Mouse (Mus musculus): ENCODE data around the gene Epn1. TPM values are rescaled to one million over a fixed set of nuclear protein-coding genes. Genes with fewer than 3 reads are reported as not detected.

Gene Epn1
- total and polyA plus RNA-seq, 3 experiments: 41.9 to 101 (median 72.9) TPM

- Histone ChIP-seq H3K4me2 (ENCODE audit: insufficient read depth, low read depth, poor library complexity, severe bottlenecking) (peak overlapping the region; percentile 95), H3K27me3 (replicated peaks) (no peaks in the 10 kb centered on the region), H3K9me3 (replicated peaks; ENCODE audit: low read length) (no peaks in the 10 kb centered on the region), H3K9ac (ENCODE audit: insufficient read depth, low read depth) (peak overlapping the region; percentile 61), H3K79me2 (replicated peaks; ENCODE audit: control insufficient read depth, extremely low read depth, insufficient read depth, poor library complexity, severe bottlenecking) (peaks cover 70% of the 10 kb centered on the region), H3K36me3 (replicated peaks in 1 of 2; ENCODE audit: control insufficient read depth in 1 of 2, insufficient read depth in 1 of 2, low read length in 1 of 2) (peaks cover 32 to 53% of the 10 kb centered on the region in 2 experiments), H3K4me1 (ENCODE audit: control insufficient read depth in 1 of 2, insufficient read depth in 2 of 2) (peaks cover 12 to 55% of the 10 kb centered on the region in 2 experiments), H3K27ac (ENCODE audit: insufficient read depth, low read depth) (peak overlapping the region; percentile 99), H3K4me3 (replicated peaks in 1 of 3; ENCODE audit: low read depth in 2 of 3, low read length in 2 of 3, poor library complexity in 1 of 3) (peak overlapping the region; percentile 54 to 68 (median 64))
- TF ChIP-seq CHD1 (IDR thresholded peaks at IDR 0.05; ENCODE audit: low read depth, low read length) (no peak), USF1 (IDR thresholded peaks at IDR 0.05; ENCODE audit: low read depth, low read length) (no peak), ELF1 (IDR thresholded peaks at IDR 0.05; ENCODE audit: low read depth, low read length) (peak; percentile 69), CTCF (conservative IDR thresholded peaks at IDR 0.05 in 1 of 2, IDR thresholded peaks at IDR 0.05 in 1 of 2; ENCODE audit: low read depth in 2 of 2, low read length in 2 of 2) (no peak), USF2 (conservative IDR thresholded peaks at IDR 0.05; ENCODE audit: low read depth, low read length) (no peak), MAFK (IDR thresholded peaks at IDR 0.05; ENCODE audit: insufficient replicate concordance, low read length) (peak; percentile 53; the same call in 1 of the 2 replicates), JUN (IDR thresholded peaks at IDR 0.05; ENCODE audit: insufficient read depth, low read depth, low read length) (peak; percentile 69), TCF12 (IDR thresholded peaks at IDR 0.05; ENCODE audit: low read depth, low read length) (peak; percentile 76), TBP (conservative IDR thresholded peaks at IDR 0.05; ENCODE audit: low read depth, low read length) (peak; percentile 72), RCOR1 (conservative IDR thresholded peaks at IDR 0.05; ENCODE audit: low read depth, low read length) (peak; percentile 62; the same call in 1 of the 2 replicates), MAZ (IDR thresholded peaks at IDR 0.05; ENCODE audit: low read depth, low read length) (0 out of 2 replicates have a peak, but pooled peaks have one; percentile 59), RAD21 (IDR thresholded peaks at IDR 0.05; ENCODE audit: low read depth, low read length) (no peak), BHLHE40 (IDR thresholded peaks at IDR 0.05; ENCODE audit: low read depth, low read length) (peak; percentile 62), GABPA (IDR thresholded peaks at IDR 0.05; ENCODE audit: insufficient replicate concordance, low read depth, low read length) (no peak), POLR2AphosphoS2 (IDR thresholded peaks at IDR 0.05; ENCODE audit: low read depth, low read length) (peak; percentile 78; the same call in 1 of the 2 replicates), NELFE (IDR thresholded peaks at IDR 0.05; ENCODE audit: low read depth, low read length) (peak; percentile 70), NRF1 (IDR thresholded peaks at IDR 0.05; ENCODE audit: low read depth, low read length) (no peak), POLR2A (IDR thresholded peaks at IDR 0.05; ENCODE audit: low read depth, low read length) (peak; percentile 71), UBTF (IDR thresholded peaks at IDR 0.05; ENCODE audit: low read depth, low read length) (peak; percentile 16; the same call in 1 of the 2 replicates), MYC (IDR thresholded peaks at IDR 0.05; ENCODE audit: low read depth, low read length) (peak; percentile 73; the same call in 1 of the 2 replicates), MEF2A (IDR thresholded peaks at IDR 0.05; ENCODE audit: borderline replicate concordance, low read depth, low read length) (0 out of 2 replicates have a peak, but pooled peaks have one; percentile 38), ZMIZ1 (IDR thresholded peaks at IDR 0.05; ENCODE audit: low read depth, low read length) (peak; percentile 24), ZC3H11A (IDR thresholded peaks at IDR 0.05; ENCODE audit: low read depth, low read length) (no peak), MAX (IDR thresholded peaks at IDR 0.05; ENCODE audit: low read length) (no peak; the same call in 1 of the 2 replicates), E2F4 (IDR thresholded peaks at IDR 0.05; ENCODE audit: insufficient replicate concordance, low read depth, low read length) (peak; percentile 81; the same call in 1 of the 2 replicates), EP300 (IDR thresholded peaks at IDR 0.05; ENCODE audit: low read length) (peak; percentile 96), PAX5 (IDR thresholded peaks at IDR 0.05; ENCODE audit: low read length) (no peak), ZKSCAN1 (IDR thresholded peaks at IDR 0.05; ENCODE audit: borderline replicate concordance, low read depth, low read length) (no peak), MXI1 (IDR thresholded peaks at IDR 0.05; ENCODE audit: low read depth, low read length) (no peak), SMC3 (IDR thresholded peaks at IDR 0.05; ENCODE audit: low read depth, low read length) (no peak), SIN3A (IDR thresholded peaks at IDR 0.05; ENCODE audit: low read length) (peak; percentile 36; the same call in 1 of the 2 replicates), HCFC1 (IDR thresholded peaks at IDR 0.05; ENCODE audit: low read depth, low read length) (peak; percentile 52), ETS1 (conservative IDR thresholded peaks at IDR 0.05; ENCODE audit: low read depth, low read length) (peak; percentile 47; the same call in 1 of the 2 replicates), KAT2A (IDR thresholded peaks at IDR 0.05; ENCODE audit: insufficient replicate concordance, low read length) (0 out of 2 replicates have a peak, but pooled peaks have one; percentile 28), IRF4 (IDR thresholded peaks at IDR 0.05; ENCODE audit: low read depth, low read length) (peak; percentile 99), ZNF384 (IDR thresholded peaks at IDR 0.05; ENCODE audit: low read depth, low read length) (no peak), JUND (conservative IDR thresholded peaks at IDR 0.05; ENCODE audit: low read depth, low read length) (peak; percentile 36; the same call in 1 of the 2 replicates), CHD2 (IDR thresholded peaks at IDR 0.05; ENCODE audit: low read length) (peak; percentile 68)
- DNase-seq (ENCODE audit: extremely low read depth): peak; percentile 95
- in situ Hi-C loops (cut with MboI; ENCODE audit: low pct_ligation_motif_present, low pct_unique_long_range_greater_than_20kb, low sequenced_read_pairs) (no loop called here), dilution Hi-C loops (cut with MboI; ENCODE audit: extremely low pct_ligation_motif_present, extremely low pct_unique_long_range_greater_than_20kb, low sequenced_read_pairs) (no loop called here)
These were observed 3.5 kb downstream of the Epn1 start for GRCm38 (mm10) chr7:5083325-5084105.
